Mouse (Mus musculus) embryonic facial prominence, embryonic 15.5 days (tissue): ENCODE results near the gene Epb41l2. TPM values are rescaled to one million over a fixed set of nuclear protein-coding genes. Genes with fewer than 3 reads are reported as not detected.

Experiments
- ATAC-seq: fragments of 200-750 bp; cut with Nextera tagmentation; 2 replicates; pipeline ENCODE4 v1.8.0; 2017; ENCODE audit warnings: low read depth, moderate TSS enrichment; ENCODE audit not compliant: insufficient number of reproducible peaks, low FRiP score, low TSS enrichment
- H3K27ac ChIP-seq: fragments of 300-500 bp; sonication (generic); replicated peaks from 2 replicates; pipeline ENCODE4 v1.5.1; 2015; ENCODE audit warnings: mild to moderate bottlenecking, inconsistent platforms
- H3K27me3 ChIP-seq: fragments of 300-500 bp; sonication (generic); 2 replicates; pipeline ENCODE4 v1.6.1; 2015; ENCODE audit warnings: inconsistent platforms
- H3K36me3 ChIP-seq: fragments of 300-500 bp; sonication (generic); 2 replicates; pipeline ENCODE4 v1.6.1; 2015; ENCODE audit warnings: mild to moderate bottlenecking, inconsistent platforms
- H3K4me1 ChIP-seq: fragments of 300-500 bp; sonication (generic); 2 replicates; pipeline ENCODE4 v1.6.1; 2015; ENCODE audit warnings: inconsistent platforms
- H3K4me2 ChIP-seq: fragments of 300-500 bp; sonication (generic); replicated peaks from 2 replicates; pipeline ENCODE4 v1.6.1; 2015; ENCODE audit warnings: mild to moderate bottlenecking, inconsistent platforms
- H3K4me3 ChIP-seq: fragments of 300-500 bp; sonication (generic); replicated peaks from 2 replicates; pipeline ENCODE4 v1.5.1; 2015; ENCODE audit warnings: mild to moderate bottlenecking, inconsistent platforms
- H3K9ac ChIP-seq: fragments of 300-500 bp; sonication (generic); 2 replicates; pipeline ENCODE4 v1.6.1; 2015; ENCODE audit warnings: inconsistent platforms
- H3K9me3 ChIP-seq: fragments of 300-500 bp; sonication (generic); replicated peaks from 2 replicates; pipeline ENCODE4 v1.6.1; 2016; ENCODE audit warnings: inconsistent platforms
- WGBS: fragments of 180-500 bp; shearing (Covaris S2); methylation state at CpG from one replicate; pipeline ENCODE4 v1.1.7; 2015; 5-methylcytosine and 5-hydroxymethylcytosine counted together
- polyA plus RNA-seq: library from polyadenylated mRNA; unstranded; fragments of >200 nt; fragmentation: Nextera tagmentation; extraction: Ambion mirVana; gene quantifications from 2 replicates; pipeline ENCODE4 v1.2.1, GENCODE M21; 2015

The Epb41l2 gene
- polyA plus RNA-seq, 1 experiment from 2014 or later = 78.9 TPM

GRCm38 (mm10) chr10:25366691-25367090 lies 7.1 kb downstream of the Epb41l2 start:
- Histone ChIP-seq H3K4me1 (peaks cover 34% of the 10 kb centered on the region), H3K27ac (no peak overlapping the region), H3K9me3 (no peaks in the 10 kb centered on the region), H3K36me3 (no peaks in the 10 kb centered on the region), H3K4me3 (no peak overlapping the region), H3K27me3 (no peaks in the 10 kb centered on the region), H3K9ac (no peak overlapping the region), H3K4me2 (no peak overlapping the region)
- 66% methylated on average over 5 of the region's 5 CpGs for WGBS
- ATAC-seq = no peak

GRCm38 (mm10) chr10:25368928-25369327 lies 9.3 kb downstream of the Epb41l2 start:
- H3K36me3 ChIP-seq = no peaks in the 10 kb centered on the region
- 50% methylated on average over 3 of the region's 3 CpGs for WGBS
- H3K4me2 ChIP-seq = no peak overlapping the region
- no peak overlapping the region for H3K4me3 ChIP-seq
- no peak overlapping the region for H3K9ac ChIP-seq
- no peak for ATAC-seq
- peaks cover 41% of the 10 kb centered on the region for H3K4me1 ChIP-seq
- no peaks in the 10 kb centered on the region for H3K9me3 ChIP-seq
- H3K27ac ChIP-seq = no peak overlapping the region
- no peaks in the 10 kb centered on the region for H3K27me3 ChIP-seq

- no peak overlapping the region for H3K9ac ChIP-seq
- no peaks in the 10 kb centered on the region for H3K9me3 ChIP-seq
- H3K36me3 ChIP-seq = no peaks in the 10 kb centered on the region
- no peak overlapping the region for H3K4me2 ChIP-seq
- ATAC-seq = no peak
- no peaks in the 10 kb centered on the region for H3K27me3 ChIP-seq
- WGBS = 67% methylated on average over 9 of the region's 9 CpGs
- H3K4me1 ChIP-seq = peaks cover 47% of the 10 kb centered on the region
- H3K27ac ChIP-seq = 0 out of 2 replicates have a peak overlapping the region, but pooled peaks have one; percentile 5
- H3K4me3 ChIP-seq = no peak overlapping the region
These were observed 10.1 kb downstream of the Epb41l2 start for GRCm38 (mm10) chr10:25369691-25370090.

- Histone ChIP-seq H3K9me3 (no peaks in the 10 kb centered on the region), H3K4me3 (no peak overlapping the region), H3K36me3 (no peaks in the 10 kb centered on the region), H3K27me3 (no peaks in the 10 kb centered on the region), H3K4me1 (peaks cover 47% of the 10 kb centered on the region), H3K4me2 (peak overlapping the region; percentile 31), H3K9ac (no peak overlapping the region), H3K27ac (peak overlapping the region; percentile 70)
- 31% methylated on average over 2 of the region's 2 CpGs for WGBS
- ATAC-seq = no peak
These were observed 11.7 kb downstream of the Epb41l2 start for GRCm38 (mm10) chr10:25371336-25371735.

GRCm38 (mm10) chr10:25371915-25372371 lies 12.3 kb downstream of the Epb41l2 start:
- Histone ChIP-seq H3K4me2 (peak overlapping the region; percentile 31), H3K4me1 (peaks cover 47% of the 10 kb centered on the region), H3K9me3 (no peaks in the 10 kb centered on the region), H3K9ac (no peak overlapping the region), H3K36me3 (no peaks in the 10 kb centered on the region), H3K27me3 (no peaks in the 10 kb centered on the region), H3K4me3 (no peak overlapping the region), H3K27ac (peak overlapping the region; percentile 77)
- ATAC-seq = 0 out of 2 replicates have a peak, but pooled peaks have one; percentile 58
- WGBS = 6% methylated on average over 3 of the region's 3 CpGs

- ATAC-seq = peak; percentile 80
- H3K4me2 ChIP-seq = peak overlapping the region; percentile 31
- H3K9ac ChIP-seq = no peak overlapping the region
- H3K9me3 ChIP-seq = no peaks in the 10 kb centered on the region
- no peaks in the 10 kb centered on the region for H3K27me3 ChIP-seq
- H3K4me1 ChIP-seq = peaks cover 47% of the 10 kb centered on the region
- H3K27ac ChIP-seq = peak overlapping the region; percentile 78
- no peak overlapping the region for H3K4me3 ChIP-seq
- peaks cover 4% of the 10 kb centered on the region; the same call in 1 of the 2 replicates for H3K36me3 ChIP-seq
- WGBS = 17% methylated on average over 10 of the region's 10 CpGs
These were observed 13.0 kb downstream of the Epb41l2 start for GRCm38 (mm10) chr10:25372510-25373148.

GRCm38 (mm10) chr10:25375036-25375435 lies 15.4 kb downstream of the Epb41l2 start:
- WGBS = 81% methylated on average over 4 of the region's 4 CpGs
- peaks cover 36% of the 10 kb centered on the region for H3K4me1 ChIP-seq

GRCm38 (mm10) chr10:25380746-25381481 lies 21.3 kb downstream of the Epb41l2 start:
- WGBS = 76% methylated on average over 6 of the region's 6 CpGs
- Histone ChIP-seq H3K9ac (no peak overlapping the region), H3K9me3 (no peaks in the 10 kb centered on the region), H3K4me2 (no peak overlapping the region), H3K4me1 (peaks cover 20% of the 10 kb centered on the region), H3K36me3 (peaks cover 14% of the 10 kb centered on the region; the same call in 1 of the 2 replicates), H3K27me3 (no peaks in the 10 kb centered on the region), H3K27ac (no peak overlapping the region), H3K4me3 (no peak overlapping the region)
- ATAC-seq = no peak

More at GRCm38 (mm10) chr10:25375036-25375435, 15.4 kb downstream of the Epb41l2 start:
- Histone ChIP-seq H3K4me3 (no peak overlapping the region), H3K27ac (no peak overlapping the region), H3K9ac (no peak overlapping the region), H3K9me3 (no peaks in the 10 kb centered on the region), H3K27me3 (no peaks in the 10 kb centered on the region), H3K36me3 (peaks cover 14% of the 10 kb centered on the region; the same call in 1 of the 2 replicates), H3K4me2 (no peak overlapping the region)
- ATAC-seq = no peak

GRCm38 (mm10) chr10:25381951-25382350 lies 22.4 kb downstream of the Epb41l2 start:
- H3K9me3 ChIP-seq = no peaks in the 10 kb centered on the region
- no peak overlapping the region for H3K4me2 ChIP-seq
- H3K4me3 ChIP-seq = no peak overlapping the region
- no peak overlapping the region; the same call in 1 of the 2 replicates for H3K27ac ChIP-seq
- 0 out of 2 replicates have a peak, but pooled peaks have one; percentile 36 for ATAC-seq
- H3K27me3 ChIP-seq = no peaks in the 10 kb centered on the region
- peaks cover 30% of the 10 kb centered on the region for H3K4me1 ChIP-seq
- H3K9ac ChIP-seq = no peak overlapping the region
- peaks cover 14% of the 10 kb centered on the region; the same call in 1 of the 2 replicates for H3K36me3 ChIP-seq
- 36% methylated on average over 10 of the region's 10 CpGs for WGBS

- Histone ChIP-seq H3K4me2 (no peak overlapping the region), H3K9me3 (no peaks in the 10 kb centered on the region), H3K27me3 (no peaks in the 10 kb centered on the region), H3K27ac (no peak overlapping the region), H3K36me3 (peaks cover 5% of the 10 kb centered on the region; the same call in 1 of the 2 replicates), H3K9ac (no peak overlapping the region), H3K4me3 (no peak overlapping the region), H3K4me1 (peaks cover 36% of the 10 kb centered on the region)
- WGBS = 77% methylated on average over 5 of the region's 5 CpGs
- no peak for ATAC-seq
These were observed 23.6 kb downstream of the Epb41l2 start for GRCm38 (mm10) chr10:25383171-25383570.

GRCm38 (mm10) chr10:25384391-25384790 lies 24.8 kb downstream of the Epb41l2 start:
- Histone ChIP-seq H3K4me2 (peak overlapping the region; percentile 19; the same call in 1 of the 2 replicates), H3K9ac (no peak overlapping the region), H3K4me3 (no peak overlapping the region), H3K27ac (peak overlapping the region; percentile 56), H3K4me1 (peaks cover 36% of the 10 kb centered on the region), H3K36me3 (no peaks in the 10 kb centered on the region; the same call in 1 of the 2 replicates), H3K27me3 (no peaks in the 10 kb centered on the region), H3K9me3 (no peaks in the 10 kb centered on the region)
- 36% methylated on average over 10 of the region's 10 CpGs for WGBS
- ATAC-seq = no peak
